Mouse (Mus musculus): Measurements from ENCODE around the gene Gm20388. TPM values are rescaled to one million over a fixed set of nuclear protein-coding genes. Genes with fewer than 3 reads are reported as not detected.

The Gm20388 gene
- polyA plus RNA-seq, 1 experiment, result 49.7 TPM

- no peak for DNase-seq
- Histone ChIP-seq H3K36me3 (ENCODE audit: control insufficient read depth, insufficient read depth, low read length) (no peaks in the 10 kb centered on the region), H3K27ac (ENCODE audit: insufficient read depth, low read depth, low read length) (no peak overlapping the region), H3K27me3 (replicated peaks; ENCODE audit: control insufficient read depth, insufficient read depth, low read length) (no peaks in the 10 kb centered on the region), H3K4me1 (ENCODE audit: control insufficient read depth, insufficient read depth, low read length) (peaks cover 12% of the 10 kb centered on the region), H3K4me3 (ENCODE audit: insufficient read depth, low read depth, low read length) (no peak overlapping the region)
- no peak for TF ChIP-seq CTCF (conservative IDR thresholded peaks at IDR 0.05; ENCODE audit: insufficient read depth, insufficient read length, low read depth, low read length)
- no peak for TF ChIP-seq POLR2A (IDR thresholded peaks at IDR 0.05; ENCODE audit: low read depth, low read length)
- 86% methylated on average over 6 of the region's 6 CpGs for WGBS
Observed at GRCm38 (mm10) chr8:120383204-120383560, 472.5 kb downstream of the Gm20388 start.

- TF ChIP-seq CTCF (conservative IDR thresholded peaks at IDR 0.05; ENCODE audit: insufficient read depth, insufficient read length, low read depth, low read length), result no peak
- no peak for TF ChIP-seq POLR2A (IDR thresholded peaks at IDR 0.05; ENCODE audit: low read depth, low read length)
- H3K27ac ChIP-seq (ENCODE audit: insufficient read depth, low read depth, low read length), result no peak overlapping the region
- H3K36me3 ChIP-seq (ENCODE audit: control insufficient read depth, insufficient read depth, low read length), result no peaks in the 10 kb centered on the region
- DNase-seq, result no peak
- 71% methylated on average over 6 of the region's 6 CpGs for WGBS
- H3K4me3 ChIP-seq (ENCODE audit: insufficient read depth, low read depth, low read length), result no peak overlapping the region
- no peaks in the 10 kb centered on the region for H3K27me3 ChIP-seq (replicated peaks; ENCODE audit: control insufficient read depth, insufficient read depth, low read length)
- H3K4me1 ChIP-seq (ENCODE audit: control insufficient read depth, insufficient read depth, low read length), result peaks cover 9% of the 10 kb centered on the region
Observed at GRCm38 (mm10) chr8:120383713-120384112, 473.1 kb downstream of the Gm20388 start.

GRCm38 (mm10) chr8:120384745-120385144 lies 474.1 kb downstream of the Gm20388 start:
- no peak for DNase-seq
- Histone ChIP-seq H3K36me3 (ENCODE audit: control insufficient read depth, insufficient read depth, low read length) (no peaks in the 10 kb centered on the region), H3K27ac (ENCODE audit: insufficient read depth, low read depth, low read length) (no peak overlapping the region), H3K4me1 (ENCODE audit: control insufficient read depth, insufficient read depth, low read length) (peaks cover 6% of the 10 kb centered on the region; the same call in 1 of the 2 replicates), H3K4me3 (ENCODE audit: insufficient read depth, low read depth, low read length) (no peak overlapping the region), H3K27me3 (replicated peaks; ENCODE audit: control insufficient read depth, insufficient read depth, low read length) (no peaks in the 10 kb centered on the region)
- TF ChIP-seq POLR2A (IDR thresholded peaks at IDR 0.05; ENCODE audit: low read depth, low read length), result no peak
- peak; percentile 35 for TF ChIP-seq CTCF (conservative IDR thresholded peaks at IDR 0.05; ENCODE audit: insufficient read depth, insufficient read length, low read depth, low read length)

- H3K36me3 ChIP-seq (ENCODE audit: control insufficient read depth, insufficient read depth, low read length), result no peaks in the 10 kb centered on the region
- no peaks in the 10 kb centered on the region; the same call in 1 of the 2 replicates for H3K4me1 ChIP-seq (ENCODE audit: control insufficient read depth, insufficient read depth, low read length)
- H3K27me3 ChIP-seq (replicated peaks; ENCODE audit: control insufficient read depth, insufficient read depth, low read length), result no peaks in the 10 kb centered on the region
- TF ChIP-seq CTCF (conservative IDR thresholded peaks at IDR 0.05; ENCODE audit: insufficient read depth, insufficient read length, low read depth, low read length) (no peak), POLR2A (IDR thresholded peaks at IDR 0.05; ENCODE audit: low read depth, low read length) (no peak)
- 85% methylated on average over 6 of the region's 6 CpGs for WGBS
- no peak overlapping the region for H3K27ac ChIP-seq (ENCODE audit: insufficient read depth, low read depth, low read length)
- no peak for DNase-seq
- H3K4me3 ChIP-seq (ENCODE audit: insufficient read depth, low read depth, low read length), result no peak overlapping the region
Observed at GRCm38 (mm10) chr8:120388246-120388645, 477.6 kb downstream of the Gm20388 start.

GRCm38 (mm10) chr8:120390598-120390997 lies 480.0 kb downstream of the Gm20388 start:
- Histone ChIP-seq H3K4me3 (ENCODE audit: insufficient read depth, low read depth, low read length) (no peak overlapping the region), H3K36me3 (ENCODE audit: control insufficient read depth, insufficient read depth, low read length) (no peaks in the 10 kb centered on the region), H3K4me1 (ENCODE audit: control insufficient read depth, insufficient read depth, low read length) (no peaks in the 10 kb centered on the region), H3K27ac (ENCODE audit: insufficient read depth, low read depth, low read length) (no peak overlapping the region), H3K27me3 (replicated peaks; ENCODE audit: control insufficient read depth, insufficient read depth, low read length) (no peaks in the 10 kb centered on the region)
- no peak for TF ChIP-seq CTCF (conservative IDR thresholded peaks at IDR 0.05; ENCODE audit: insufficient read depth, insufficient read length, low read depth, low read length)
- no peak for TF ChIP-seq POLR2A (IDR thresholded peaks at IDR 0.05; ENCODE audit: low read depth, low read length)
- DNase-seq, result no peak
- WGBS, result 90% methylated on average over 7 of the region's 7 CpGs

GRCm38 (mm10) chr8:120391856-120392255 lies 481.2 kb downstream of the Gm20388 start:
- Histone ChIP-seq H3K4me3 (ENCODE audit: insufficient read depth, low read depth, low read length) (no peak overlapping the region), H3K27ac (ENCODE audit: insufficient read depth, low read depth, low read length) (no peak overlapping the region), H3K27me3 (replicated peaks; ENCODE audit: control insufficient read depth, insufficient read depth, low read length) (no peaks in the 10 kb centered on the region), H3K4me1 (ENCODE audit: control insufficient read depth, insufficient read depth, low read length) (no peaks in the 10 kb centered on the region), H3K36me3 (ENCODE audit: control insufficient read depth, insufficient read depth, low read length) (no peaks in the 10 kb centered on the region)
- 61% methylated on average over 21 of the region's 21 CpGs for WGBS
- no peak for DNase-seq
- no peak for TF ChIP-seq POLR2A (IDR thresholded peaks at IDR 0.05; ENCODE audit: low read depth, low read length)
- TF ChIP-seq CTCF (conservative IDR thresholded peaks at IDR 0.05; ENCODE audit: insufficient read depth, insufficient read length, low read depth, low read length), result no peak

GRCm38 (mm10) chr8:120393085-120393484 lies 482.4 kb downstream of the Gm20388 start:
- no peaks in the 10 kb centered on the region for H3K4me1 ChIP-seq (ENCODE audit: control insufficient read depth, insufficient read depth, low read length)

More at GRCm38 (mm10) chr8:120393085-120393484, 482.4 kb downstream of the Gm20388 start:
- no peak for TF ChIP-seq POLR2A (IDR thresholded peaks at IDR 0.05; ENCODE audit: low read depth, low read length)
- no peak for TF ChIP-seq CTCF (conservative IDR thresholded peaks at IDR 0.05; ENCODE audit: insufficient read depth, insufficient read length, low read depth, low read length)
- no peaks in the 10 kb centered on the region for H3K36me3 ChIP-seq (ENCODE audit: control insufficient read depth, insufficient read depth, low read length)
- no peak for DNase-seq
- H3K27me3 ChIP-seq (replicated peaks; ENCODE audit: control insufficient read depth, insufficient read depth, low read length), result no peaks in the 10 kb centered on the region
- H3K4me3 ChIP-seq (ENCODE audit: insufficient read depth, low read depth, low read length), result no peak overlapping the region
- no peak overlapping the region for H3K27ac ChIP-seq (ENCODE audit: insufficient read depth, low read depth, low read length)
- 61% methylated on average over 11 of the region's 11 CpGs for WGBS

Data from kidney, adult 2 months (tissue).